Mouse (Mus musculus) CH12.LX (cell line): ENCODE measurements at regions not wholly inside any gene's neighbourhood (a gene's known extent, or its start where the extent isn't known, plus 50 kb on each side); places are given as distances from the start of the nearest gene placed in this dataset.

ENCODE experiments used
- DNase-seq: peaks from one replicate; pipeline ENCODE4 v3.0.0-alpha.2; 2013; ENCODE audit errors: extremely low read depth
- H3K27ac ChIP-seq: 2 replicates; pipeline ENCODE4 v1.5.1; 2012; ENCODE audit warnings: low read depth, mild to moderate bottlenecking, control low read depth, moderate library complexity; ENCODE audit not compliant: insufficient read depth
- H3K27me3 ChIP-seq: replicated peaks from 2 replicates; pipeline ENCODE3; 2012; ENCODE audit warnings: inconsistent platforms
- H3K36me3 ChIP-seq, 2 experiments: replicated peaks in 1 of 2; 2 replicates each; pipeline versions ENCODE3 to v1.6.1; 2012; ENCODE audit warnings: inconsistent platforms in 1 of 2, low read length in 1 of 2, mild to moderate bottlenecking in 1 of 2, mixed read lengths in 1 of 2, moderate library complexity in 1 of 2; ENCODE audit not compliant: control insufficient read depth in 1 of 2, insufficient read depth in 1 of 2
- H3K4me1 ChIP-seq, 2 experiments: 2 replicates each; pipeline ENCODE4 v1.6.1; 2012; ENCODE audit warnings: inconsistent platforms in 1 of 2, moderate library complexity in 1 of 2; ENCODE audit not compliant: insufficient read depth in 2 of 2, control insufficient read depth in 1 of 2
- H3K4me2 ChIP-seq: 2 replicates; pipeline ENCODE4 v1.6.1; 2012; ENCODE audit warnings: low read depth, mild to moderate bottlenecking, control low read depth; ENCODE audit not compliant: poor library complexity, insufficient read depth, severe bottlenecking
- H3K4me3 ChIP-seq, 3 experiments: fragments of 150-350 bp in 1 of 3; sonication (generic) in 1 of 3; replicated peaks in 1 of 3; 2 replicates each; pipeline versions ENCODE3 to v1.5.1; 2011 to 2012; ENCODE audit warnings: low read depth in 2 of 3, low read length in 2 of 3, mild to moderate bottlenecking in 2 of 3, moderate library complexity in 2 of 3, control low read depth in 1 of 3, improper control_type of control experiment in 1 of 3, inconsistent platforms in 1 of 3, mixed read lengths in 1 of 3; ENCODE audit not compliant: poor library complexity in 1 of 3
- H3K79me2 ChIP-seq: replicated peaks from 2 replicates; pipeline ENCODE4 v1.6.1; 2012; ENCODE audit warnings: mild to moderate bottlenecking, moderate library complexity; ENCODE audit not compliant: control insufficient read depth, poor library complexity, insufficient read depth, severe bottlenecking; ENCODE audit errors: extremely low read depth
- H3K9ac ChIP-seq: 2 replicates; pipeline ENCODE4 v1.6.1; 2012; ENCODE audit warnings: low read depth, mild to moderate bottlenecking, control low read depth, moderate library complexity; ENCODE audit not compliant: insufficient read depth
- H3K9me3 ChIP-seq: replicated peaks from 2 replicates; pipeline ENCODE3; 2012; ENCODE audit warnings: low read length, inconsistent platforms, mixed read lengths
- BHLHE40 ChIP-seq: IDR thresholded peaks from 2 replicates; pipeline ENCODE4 v1.6.1; 2011; ENCODE audit warnings: mild to moderate bottlenecking, low read depth, low read length, improper control_type of control experiment
- CHD1 ChIP-seq: IDR thresholded peaks from 2 replicates; pipeline ENCODE4 v1.6.1; 2012; ENCODE audit warnings: low read depth, low read length, improper control_type of control experiment, inconsistent platforms
- CHD2 ChIP-seq: IDR thresholded peaks from 2 replicates; pipeline ENCODE4 v1.6.1; 2011; ENCODE audit warnings: low read length, improper control_type of control experiment
- E2F4 ChIP-seq: IDR thresholded peaks from 2 replicates; pipeline ENCODE4 v1.6.1; 2011; ENCODE audit warnings: low read depth, low read length, improper control_type of control experiment; ENCODE audit not compliant: insufficient replicate concordance
- ELF1 ChIP-seq: IDR thresholded peaks from 2 replicates; pipeline ENCODE4 v1.6.1; 2014; ENCODE audit warnings: low read depth, mild to moderate bottlenecking, inconsistent platforms, low read length, improper control_type of control experiment
- ETS1 ChIP-seq: conservative IDR thresholded peaks from 2 replicates; pipeline ENCODE4 v1.6.1; 2012; ENCODE audit warnings: low read depth, mild to moderate bottlenecking, inconsistent platforms, low read length, improper control_type of control experiment, moderate library complexity
- IRF4 ChIP-seq: IDR thresholded peaks from 2 replicates; pipeline ENCODE4 v1.6.1; 2014; ENCODE audit warnings: low read depth, mild to moderate bottlenecking, inconsistent platforms, low read length, improper control_type of control experiment
- JUN ChIP-seq: IDR thresholded peaks from 2 replicates; pipeline ENCODE4 v1.6.1; 2011; ENCODE audit warnings: low read depth, mild to moderate bottlenecking, low read length, improper control_type of control experiment, moderate library complexity; ENCODE audit not compliant: insufficient read depth
- MAX ChIP-seq: IDR thresholded peaks from 2 replicates; pipeline ENCODE4 v1.6.1; 2011; ENCODE audit warnings: low read length, improper control_type of control experiment
- MAZ ChIP-seq: IDR thresholded peaks from 2 replicates; pipeline ENCODE4 v1.6.1; 2012; ENCODE audit warnings: low read depth, mild to moderate bottlenecking, inconsistent platforms, low read length, improper control_type of control experiment, moderate library complexity
- MEF2A ChIP-seq: IDR thresholded peaks from 2 replicates; pipeline ENCODE4 v1.6.1; 2014; ENCODE audit warnings: low read depth, mild to moderate bottlenecking, inconsistent platforms, low read length, improper control_type of control experiment, borderline replicate concordance
- MXI1 ChIP-seq: IDR thresholded peaks from 2 replicates; pipeline ENCODE4 v1.6.1; 2011; ENCODE audit warnings: mild to moderate bottlenecking, low read depth, low read length, improper control_type of control experiment
- NELFE ChIP-seq: IDR thresholded peaks from 2 replicates; pipeline ENCODE4 v1.6.1; 2011; ENCODE audit warnings: low read depth, low read length, improper control_type of control experiment
- RAD21 ChIP-seq: IDR thresholded peaks from 2 replicates; pipeline ENCODE4 v1.6.1; 2011; ENCODE audit warnings: low read depth, mild to moderate bottlenecking, low read length, improper control_type of control experiment, moderate library complexity
- RCOR1 ChIP-seq: conservative IDR thresholded peaks from 2 replicates; pipeline ENCODE4 v1.6.1; 2012; ENCODE audit warnings: low read depth, mild to moderate bottlenecking, inconsistent platforms, low read length, improper control_type of control experiment
- SIN3A ChIP-seq: IDR thresholded peaks from 2 replicates; pipeline ENCODE4 v1.6.1; 2012; ENCODE audit warnings: low read length, improper control_type of control experiment, inconsistent platforms
- SMC3 ChIP-seq: IDR thresholded peaks from 2 replicates; pipeline ENCODE4 v1.6.1; 2011; ENCODE audit warnings: low read depth, low read length, improper control_type of control experiment
- TBP ChIP-seq: conservative IDR thresholded peaks from 2 replicates; pipeline ENCODE4 v1.6.1; 2011; ENCODE audit warnings: low read depth, low read length, improper control_type of control experiment
- TCF12 ChIP-seq: IDR thresholded peaks from 2 replicates; pipeline ENCODE4 v1.6.1; 2014; ENCODE audit warnings: low read depth, mild to moderate bottlenecking, inconsistent platforms, low read length, improper control_type of control experiment
- UBTF ChIP-seq: IDR thresholded peaks from 2 replicates; pipeline ENCODE4 v1.6.1; 2012; ENCODE audit warnings: low read depth, mild to moderate bottlenecking, inconsistent platforms, low read length, improper control_type of control experiment, moderate library complexity
- USF1 ChIP-seq: IDR thresholded peaks from 2 replicates; pipeline ENCODE4 v1.6.1; 2014; ENCODE audit warnings: low read depth, mild to moderate bottlenecking, inconsistent platforms, low read length, improper control_type of control experiment
- USF2 ChIP-seq: conservative IDR thresholded peaks from 2 replicates; pipeline ENCODE4 v1.6.1; 2011; ENCODE audit warnings: low read depth, low read length, improper control_type of control experiment
- dilution Hi-C: fragments of 300-500 bp; cut with MboI; formaldehyde crosslinking; loops from 2 replicates; pipeline ENCODE4 v1.14.3; 2020; ENCODE audit warnings: low sequenced_read_pairs; ENCODE audit not compliant: extremely low pct_unique_long_range_greater_than_20kb, extremely low pct_ligation_motif_present
- in situ Hi-C: fragments of 300-500 bp; cut with MboI; formaldehyde crosslinking; loops from 3 replicates; pipeline ENCODE4 v1.14.3; 2019; ENCODE audit warnings: low sequenced_read_pairs, low pct_ligation_motif_present, low pct_unique_long_range_greater_than_20kb, mixed read lengths

DNA sequence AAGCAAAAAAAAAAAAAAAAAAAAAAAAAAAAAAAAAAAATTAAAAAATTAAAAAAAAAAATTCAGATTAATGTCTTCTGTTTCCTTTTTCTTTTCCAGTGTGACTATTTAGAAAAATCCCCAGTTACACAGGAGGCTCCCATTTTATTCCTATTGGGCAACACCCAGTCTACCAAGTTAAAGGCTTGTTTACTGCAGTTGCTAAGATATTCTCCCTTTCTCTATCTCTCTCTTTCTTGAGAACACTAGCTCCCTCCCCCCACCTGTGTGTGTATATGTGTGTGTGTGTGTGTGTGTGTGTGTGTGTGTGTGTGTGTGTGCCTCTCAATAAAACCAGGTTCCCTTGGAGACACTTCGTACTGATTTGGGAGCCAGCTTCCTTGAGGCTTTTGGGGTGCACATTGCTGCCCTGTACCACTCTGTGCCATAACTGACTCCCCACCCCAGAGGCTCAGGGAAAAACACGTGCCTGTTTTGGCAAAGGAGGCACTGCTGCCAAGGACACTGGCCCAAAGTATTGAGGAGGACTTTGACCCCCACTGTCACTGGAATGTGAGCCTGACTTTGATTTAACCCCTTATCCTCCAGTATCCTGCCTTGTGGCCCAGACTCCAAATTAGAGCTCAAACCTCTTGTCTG is 50.3 kb downstream of the Anapc15-ps start:
- Histone ChIP-seq H3K36me3 (no peaks in the 10 kb centered on the region), H3K9me3 (no peaks in the 10 kb centered on the region), H3K4me1 (no peaks in the 10 kb centered on the region), H3K4me3 (no peak overlapping the region), H3K27me3 (no peaks in the 10 kb centered on the region), H3K27ac (no peak overlapping the region), H3K4me2 (no peak overlapping the region), H3K79me2 (no peaks in the 10 kb centered on the region), H3K9ac (no peak overlapping the region)
- TF ChIP-seq MAX: no peak
- no peak for TF ChIP-seq UBTF
- TF ChIP-seq TBP: no peak
- no peak for TF ChIP-seq RAD21
- TF ChIP-seq CHD1: no peak
- TF ChIP-seq USF1: no peak
- TF ChIP-seq MXI1: no peak
- no peak for DNase-seq
- in situ Hi-C loops: no loop called here
- dilution Hi-C loops: no loop called here

DNA sequence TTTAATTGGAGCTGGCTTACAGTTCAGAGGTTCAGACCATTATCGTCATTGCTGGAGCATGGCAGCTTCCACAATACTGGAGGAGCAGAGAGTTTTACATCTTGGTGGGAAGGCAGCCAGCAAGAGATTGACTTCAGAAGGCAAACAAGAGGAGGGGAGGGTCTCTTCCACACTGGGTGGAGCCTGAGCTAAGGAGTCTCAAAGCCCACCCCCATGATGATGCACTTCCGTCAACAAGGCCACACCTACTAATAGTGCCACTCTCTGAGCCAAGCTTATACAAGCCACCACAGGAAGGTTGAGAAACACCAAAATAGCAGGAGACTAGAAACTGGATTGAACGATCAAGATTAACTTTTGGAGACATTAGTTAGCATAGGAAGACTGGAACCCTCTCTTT is 52.5 kb downstream of the Anapc15-ps start:
- no peak overlapping the region for H3K27ac ChIP-seq
- H3K36me3 ChIP-seq: no peaks in the 10 kb centered on the region
- H3K79me2 ChIP-seq: no peaks in the 10 kb centered on the region
- H3K9me3 ChIP-seq: no peaks in the 10 kb centered on the region
- no peaks in the 10 kb centered on the region for H3K27me3 ChIP-seq
- in situ Hi-C loops: no loop called here
- no peak for DNase-seq
- peaks cover 0 to 9% of the 10 kb centered on the region in 2 experiments; a peak in 2 of 4 replicates for H3K4me1 ChIP-seq
- dilution Hi-C loops: no loop called here
- no peak overlapping the region for H3K9ac ChIP-seq
- no peak overlapping the region for H3K4me3 ChIP-seq
- no peak for TF ChIP-seq TBP
- no peak for TF ChIP-seq BHLHE40
- no peak for TF ChIP-seq USF1
- TF ChIP-seq JUN: no peak
- TF ChIP-seq SIN3A: no peak
- TF ChIP-seq, all 38 proteins: peak for 0
- H3K4me2 ChIP-seq: no peak overlapping the region

DNA sequence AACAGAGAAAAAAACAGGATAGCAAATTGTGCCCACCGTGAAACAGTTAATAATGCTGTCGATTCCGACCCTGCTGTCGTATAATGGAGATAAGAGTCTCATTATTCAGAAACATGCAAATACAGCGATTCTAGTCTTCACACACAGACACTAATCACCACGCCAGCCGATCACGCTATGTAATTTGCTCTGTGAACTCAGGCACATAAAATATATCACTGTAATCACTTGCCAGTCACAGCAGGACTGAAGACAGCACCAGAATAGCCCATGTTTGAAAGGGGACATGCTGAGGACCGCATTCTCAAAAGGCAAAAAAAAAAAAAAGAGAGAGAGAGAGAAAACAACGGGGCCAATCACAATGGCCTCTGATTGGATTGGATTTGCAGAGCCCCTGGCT is 53.6 kb downstream of the Anapc15-ps start:
- Histone ChIP-seq H3K4me3 (no peak overlapping the region), H3K27ac (no peak overlapping the region), H3K79me2 (no peaks in the 10 kb centered on the region), H3K9ac (no peak overlapping the region), H3K27me3 (no peaks in the 10 kb centered on the region), H3K9me3 (no peaks in the 10 kb centered on the region), H3K4me1 (peaks cover 0 to 9% of the 10 kb centered on the region in 2 experiments; a peak in 2 of 4 replicates), H3K4me2 (no peak overlapping the region), H3K36me3 (no peaks in the 10 kb centered on the region)
- TF ChIP-seq IRF4 (no peak), ETS1 (no peak), TBP (no peak), ELF1 (no peak), TCF12 (no peak), CHD2 (no peak), USF2 (no peak), E2F4 (no peak), SMC3 (no peak), RAD21 (no peak), BHLHE40 (no peak), SIN3A (no peak), MAZ (no peak), MEF2A (no peak), USF1 (no peak), RCOR1 (no peak), NELFE (no peak)
- DNase-seq: no peak
- dilution Hi-C loops (no loop called here), in situ Hi-C loops (no loop called here)
